In the genomic region with DNA sequence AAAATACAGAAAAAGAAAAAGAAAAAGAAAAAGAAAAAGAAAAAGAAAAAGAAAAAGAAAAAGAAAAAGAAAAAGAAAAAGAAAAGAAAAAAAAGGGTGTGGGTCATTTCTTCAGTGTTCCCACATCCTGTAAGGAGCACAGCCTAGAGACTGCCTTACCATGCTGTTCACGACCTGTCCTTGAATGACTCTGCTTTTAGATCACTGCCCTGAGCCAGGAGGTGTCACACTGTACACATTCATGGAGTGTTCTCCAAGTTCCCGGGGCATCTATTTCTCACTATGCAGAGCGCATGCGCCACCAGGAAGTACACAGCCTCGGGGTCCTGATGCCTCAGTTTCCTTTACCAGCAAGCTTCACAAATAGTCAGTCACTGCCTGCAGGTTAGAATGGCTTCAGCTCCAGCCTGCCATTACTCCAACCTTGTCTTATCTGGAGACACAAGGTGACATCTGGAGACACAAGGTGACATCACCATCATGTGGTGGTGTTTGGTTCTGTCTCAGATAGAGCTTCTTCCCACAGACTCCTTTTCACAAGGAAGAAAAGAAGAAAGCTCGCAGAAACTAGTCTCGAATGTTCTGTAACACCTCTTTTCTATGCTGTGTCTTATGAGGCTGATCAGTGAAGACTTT, we compare ENCODE assay signal across 15 mouse cellular contexts.
"Had no signal": no experiment of that assay in that cellular context is flagged by ENCODE, and none has a peak within 500 bp of the region (broad histone marks: within the 10 kb centered on the region; RNA-seq: fewer than 3 reads in every experiment).

No protein-coding gene starts in this region.

- ATAC-seq: lung, postnatal 0 days; midbrain, embryonic 15.5 days had no signal

- H3K27ac ChIP-seq: limb, embryonic 13.5 days; liver, embryonic 15.5 days; midbrain, embryonic 15.5 days; neural tube, embryonic 13.5 days had no signal

- H3K4me3 ChIP-seq: limb, embryonic 13.5 days; liver, embryonic 15.5 days; midbrain, embryonic 15.5 days; neural tube, embryonic 13.5 days had no signal

- H3K36me3 ChIP-seq: limb, embryonic 13.5 days; liver, embryonic 15.5 days; midbrain, embryonic 15.5 days; neural tube, embryonic 13.5 days had no signal

- H3K27me3 ChIP-seq: limb, embryonic 13.5 days; midbrain, embryonic 15.5 days; neural tube, embryonic 13.5 days had no signal

- H3K4me1 ChIP-seq: midbrain, embryonic 15.5 days; neural tube, embryonic 13.5 days had no signal

- H3K9me3 ChIP-seq: limb, embryonic 13.5 days; liver, embryonic 15.5 days; midbrain, embryonic 15.5 days; neural tube, embryonic 13.5 days had no signal

- H3K9ac ChIP-seq: limb, embryonic 13.5 days; liver, embryonic 15.5 days; midbrain, embryonic 15.5 days; neural tube, embryonic 13.5 days had no signal

- H3K4me2 ChIP-seq: limb, embryonic 13.5 days; liver, embryonic 11.5 days; liver, embryonic 15.5 days; midbrain, embryonic 11.5 days; midbrain, embryonic 15.5 days; neural tube, embryonic 13.5 days had no signal

- DNase-seq: kidney, adult 8-10 months; kidney, postnatal 25 days; layer of hippocampus, adult 9-11 months; layer of hippocampus, postnatal 36 days; lung, adult 2 months; lung, postnatal 36 days; right cerebral cortex, postnatal 14 days; thymus, postnatal 4 days had no signal
